Mouse (Mus musculus): Measurements from ENCODE around the gene Rdh11.

DNA sequence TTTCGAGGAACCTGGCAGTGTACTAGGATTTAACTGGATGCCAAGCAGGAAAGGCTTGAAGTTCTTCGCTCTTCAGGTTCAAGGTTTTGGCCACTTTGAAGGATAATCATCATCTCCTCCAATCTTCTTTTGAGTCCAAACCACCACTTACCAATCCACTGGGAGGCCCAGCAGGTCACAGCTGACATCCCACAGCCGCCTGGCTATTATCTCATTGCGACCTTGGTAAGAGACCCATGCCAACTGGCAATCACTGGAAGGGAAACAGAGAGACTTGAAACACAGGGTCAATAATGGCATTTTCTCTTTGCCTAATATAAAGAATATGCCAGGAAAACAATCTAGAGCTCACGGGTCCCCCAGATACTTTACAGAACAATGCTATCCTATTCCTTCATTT, 16.1 kb downstream of the Rdh11 start:
- TF ChIP-seq POLR2A (IDR thresholded peaks at IDR 0.05; ENCODE audit: borderline replicate concordance, extremely low read depth, low read depth, low read length) (no peak), CTCF (IDR thresholded peaks at IDR 0.05; ENCODE audit: insufficient read depth, low read length) (no peak)
